Mouse (Mus musculus): ENCODE results near the gene Smg6. TPM values are rescaled to one million over a fixed set of nuclear protein-coding genes. Genes with fewer than 3 reads are reported as not detected.

Gene Smg6
- polyA plus RNA-seq, 1 experiment from 2014 or later: 14.0 TPM

GRCm38 (mm10) chr11:75013764-75014695 lies 88.4 kb downstream of the Smg6 start:
- Histone ChIP-seq H3K27me3 (ENCODE audit: insufficient read depth, poor library complexity, severe bottlenecking) (no peaks in the 10 kb centered on the region), H3K9me3 (no peaks in the 10 kb centered on the region), H3K27ac (peak overlapping the region; percentile 86), H3K36me3 (0 out of 2 replicates have a peak, but pooled peaks cover 3% of the 10 kb centered on the region), H3K4me3 (no peak overlapping the region), H3K4me1 (peaks cover 49% of the 10 kb centered on the region)
- 79% methylated on average over 12 of the region's 12 CpGs for WGBS
- DNase-seq (ENCODE audit: low spot score): no peak

- no peak for DNase-seq (ENCODE audit: low spot score)
- Histone ChIP-seq H3K4me3 (no peak overlapping the region), H3K4me1 (peaks cover 49% of the 10 kb centered on the region), H3K27ac (peak overlapping the region; percentile 86), H3K9me3 (no peaks in the 10 kb centered on the region), H3K36me3 (no peaks in the 10 kb centered on the region), H3K27me3 (ENCODE audit: insufficient read depth, poor library complexity, severe bottlenecking) (no peaks in the 10 kb centered on the region)
- 81% methylated on average over 4 of the region's 4 CpGs for WGBS
These were observed 89.2 kb downstream of the Smg6 start for GRCm38 (mm10) chr11:75014816-75015215.

- 59% methylated on average over 7 of the region's 7 CpGs for WGBS
- H3K27ac ChIP-seq: peak overlapping the region; percentile 86; the same call in 1 of the 2 replicates
These were observed 89.8 kb downstream of the Smg6 start for GRCm38 (mm10) chr11:75015453-75015871.

DNA sequence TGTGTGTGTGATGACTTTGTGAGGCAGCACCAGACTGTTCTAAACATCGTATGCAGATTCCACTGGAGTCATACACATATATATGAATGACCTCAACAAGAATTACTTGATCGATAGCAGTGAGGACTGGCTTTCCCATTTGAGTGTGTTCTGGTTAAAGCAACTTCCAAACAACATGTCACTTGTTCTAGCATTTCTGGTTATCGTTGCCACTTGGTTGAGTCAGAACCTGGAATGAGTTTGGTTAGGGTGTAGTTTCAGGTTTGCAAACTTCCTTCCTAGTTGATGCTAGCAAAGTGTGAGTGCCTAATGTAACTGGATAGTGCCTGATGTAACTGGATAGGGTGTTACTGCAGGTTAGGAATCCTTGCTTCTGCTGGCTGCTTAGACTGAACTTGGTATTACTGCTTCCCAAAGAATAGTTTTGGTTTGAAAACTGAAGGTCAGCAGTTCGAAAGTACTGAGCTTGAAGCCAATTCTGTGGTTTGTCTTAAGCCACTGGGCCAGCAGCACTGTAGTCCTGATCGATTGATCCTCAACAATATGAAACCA lies 90.8 kb downstream of the Smg6 start:
- Histone ChIP-seq H3K36me3 (no peaks in the 10 kb centered on the region), H3K27me3 (ENCODE audit: insufficient read depth, poor library complexity, severe bottlenecking) (no peaks in the 10 kb centered on the region), H3K4me1 (peaks cover 52% of the 10 kb centered on the region), H3K9me3 (no peaks in the 10 kb centered on the region), H3K27ac (0 out of 2 replicates have a peak overlapping the region, but pooled peaks have one; percentile 86), H3K4me3 (no peak overlapping the region)
- no peak for DNase-seq (ENCODE audit: low spot score)
- 87% methylated on average over 5 of the region's 5 CpGs for WGBS

More at GRCm38 (mm10) chr11:75015453-75015871, 89.8 kb downstream of the Smg6 start:
- no peak for DNase-seq (ENCODE audit: low spot score)
- no peaks in the 10 kb centered on the region for H3K27me3 ChIP-seq (ENCODE audit: insufficient read depth, poor library complexity, severe bottlenecking)
- no peak overlapping the region for H3K4me3 ChIP-seq
- no peaks in the 10 kb centered on the region for H3K9me3 ChIP-seq
- no peaks in the 10 kb centered on the region for H3K36me3 ChIP-seq
- H3K4me1 ChIP-seq: peaks cover 49% of the 10 kb centered on the region

DNA sequence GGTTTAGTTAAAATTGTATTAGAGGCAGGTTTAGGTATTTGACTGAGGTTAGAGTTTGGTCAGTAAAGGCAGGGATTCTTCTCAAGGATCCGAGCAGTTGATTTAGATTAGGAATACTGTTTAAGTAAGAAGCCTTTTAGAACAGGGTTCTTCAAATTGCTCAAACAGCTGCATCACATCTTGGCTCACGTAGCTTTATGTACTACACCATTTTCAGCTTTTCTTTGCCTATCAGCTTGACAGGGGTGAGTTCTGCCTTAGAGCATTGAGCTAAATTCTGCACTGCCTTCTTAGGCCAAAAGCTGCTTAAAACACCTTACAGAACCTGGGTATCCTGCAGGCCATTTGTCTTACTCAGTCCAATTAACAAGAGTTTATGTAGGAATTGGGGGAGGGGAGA lies 92.2 kb downstream of the Smg6 start:
- 83% methylated on average over 2 of the region's 2 CpGs for WGBS
- no peak overlapping the region for H3K4me3 ChIP-seq
- DNase-seq (ENCODE audit: low spot score): no peak
- H3K9me3 ChIP-seq: no peaks in the 10 kb centered on the region
- peaks cover 45% of the 10 kb centered on the region for H3K4me1 ChIP-seq
- H3K27me3 ChIP-seq (ENCODE audit: insufficient read depth, poor library complexity, severe bottlenecking): no peaks in the 10 kb centered on the region
- no peak overlapping the region for H3K27ac ChIP-seq
- H3K36me3 ChIP-seq: no peaks in the 10 kb centered on the region

GRCm38 (mm10) chr11:75026977-75027376 lies 101.4 kb downstream of the Smg6 start:
- no peak for DNase-seq (ENCODE audit: low spot score)
- H3K9me3 ChIP-seq: no peaks in the 10 kb centered on the region
- 69% methylated on average over 3 of the region's 3 CpGs for WGBS
- H3K36me3 ChIP-seq: no peaks in the 10 kb centered on the region
- H3K27ac ChIP-seq: no peak overlapping the region
- H3K27me3 ChIP-seq (ENCODE audit: insufficient read depth, poor library complexity, severe bottlenecking): no peaks in the 10 kb centered on the region
- no peak overlapping the region for H3K4me3 ChIP-seq
- no peaks in the 10 kb centered on the region for H3K4me1 ChIP-seq

GRCm38 (mm10) chr11:75027616-75028015 lies 102.0 kb downstream of the Smg6 start:
- Histone ChIP-seq H3K27me3 (ENCODE audit: insufficient read depth, poor library complexity, severe bottlenecking) (no peaks in the 10 kb centered on the region), H3K36me3 (no peaks in the 10 kb centered on the region), H3K27ac (no peak overlapping the region), H3K4me3 (no peak overlapping the region), H3K9me3 (no peaks in the 10 kb centered on the region), H3K4me1 (no peaks in the 10 kb centered on the region)
- WGBS: 71% methylated on average over 2 of the region's 2 CpGs
- no peak for DNase-seq (ENCODE audit: low spot score)

DNA sequence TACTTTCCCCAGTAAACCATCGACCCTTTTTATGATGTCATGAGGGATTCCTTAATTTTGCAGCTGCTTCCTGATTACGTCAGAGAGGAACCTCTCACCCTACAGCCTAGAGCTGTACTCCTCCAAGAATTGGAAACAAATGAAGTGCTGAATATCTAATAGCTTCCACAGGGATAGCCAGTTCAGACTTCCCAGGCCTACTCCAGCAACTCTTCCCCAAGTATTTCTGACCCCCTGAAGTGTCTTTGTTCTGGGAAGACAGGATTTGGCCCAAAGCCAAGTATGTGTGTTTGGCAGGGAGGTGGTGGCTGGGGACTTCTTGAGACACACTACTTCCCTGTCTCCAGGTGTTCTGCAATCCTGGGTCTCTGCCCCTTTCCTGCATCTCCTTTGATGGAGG lies 105.6 kb downstream of the Smg6 start:
- no peak for DNase-seq (ENCODE audit: low spot score)
- Histone ChIP-seq H3K27me3 (ENCODE audit: insufficient read depth, poor library complexity, severe bottlenecking) (no peaks in the 10 kb centered on the region), H3K4me1 (peaks cover 12% of the 10 kb centered on the region), H3K9me3 (no peaks in the 10 kb centered on the region), H3K36me3 (no peaks in the 10 kb centered on the region), H3K4me3 (no peak overlapping the region), H3K27ac (no peak overlapping the region)
- 73% methylated on average over 2 of the region's 2 CpGs for WGBS

DNA sequence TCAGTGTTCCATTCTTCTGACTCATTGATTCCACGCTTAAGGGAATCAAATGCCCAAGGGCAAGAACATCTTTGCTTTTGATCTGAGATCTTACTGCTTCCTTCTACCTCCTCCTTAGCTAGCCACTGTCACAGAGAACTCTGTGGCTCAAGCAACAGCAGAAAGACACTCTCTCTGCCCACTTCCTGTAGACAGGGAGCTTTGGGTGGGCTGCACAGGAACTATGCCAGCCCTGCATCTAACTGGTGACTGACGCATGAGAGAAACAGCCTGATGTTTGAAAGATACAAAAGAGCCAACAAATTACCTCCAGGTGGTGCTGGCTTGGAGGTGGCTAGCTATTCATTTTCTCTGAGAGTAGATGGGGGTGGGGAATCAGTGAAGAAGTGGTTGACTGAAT lies 107.3 kb downstream of the Smg6 start:
- Histone ChIP-seq H3K27me3 (ENCODE audit: insufficient read depth, poor library complexity, severe bottlenecking) (no peaks in the 10 kb centered on the region), H3K27ac (0 out of 2 replicates have a peak overlapping the region, but pooled peaks have one; percentile 36), H3K4me3 (no peak overlapping the region), H3K36me3 (no peaks in the 10 kb centered on the region), H3K9me3 (no peaks in the 10 kb centered on the region), H3K4me1 (peaks cover 12% of the 10 kb centered on the region)
- 90% methylated on average over 2 of the region's 2 CpGs for WGBS
- no peak for DNase-seq (ENCODE audit: low spot score)

DNA sequence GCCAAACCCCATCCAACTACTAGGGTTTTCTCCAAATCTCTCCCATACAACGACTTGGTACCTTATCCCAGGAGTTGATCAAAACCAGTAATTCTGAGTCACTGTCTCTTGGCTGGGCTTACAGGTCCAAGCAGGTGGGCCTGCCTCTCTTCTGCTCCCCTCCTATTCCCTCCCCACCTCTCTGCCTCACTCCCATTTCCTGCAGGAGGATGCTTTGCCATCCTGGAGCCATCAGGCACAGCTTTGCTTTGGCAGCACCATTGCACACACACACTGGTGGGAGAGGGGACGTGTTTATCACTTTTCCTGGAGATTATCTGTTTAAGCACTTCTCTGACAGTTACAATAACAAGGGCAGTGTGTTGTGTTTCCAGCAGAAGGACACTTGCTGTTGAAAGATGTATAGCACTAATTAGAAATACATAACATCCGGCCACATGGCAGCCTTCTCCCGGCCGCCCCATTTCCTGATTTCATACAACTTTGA lies 108.0 kb downstream of the Smg6 start:
- no peak for DNase-seq (ENCODE audit: low spot score)
- WGBS: 62% methylated on average over 5 of the region's 5 CpGs
- no peaks in the 10 kb centered on the region for H3K27me3 ChIP-seq (ENCODE audit: insufficient read depth, poor library complexity, severe bottlenecking)
- H3K4me3 ChIP-seq: no peak overlapping the region
- peaks cover 3% of the 10 kb centered on the region for H3K36me3 ChIP-seq
- no peak overlapping the region for H3K27ac ChIP-seq
- H3K9me3 ChIP-seq: no peaks in the 10 kb centered on the region
- H3K4me1 ChIP-seq: peaks cover 12% of the 10 kb centered on the region

- H3K4me3 ChIP-seq: no peak overlapping the region
- no peaks in the 10 kb centered on the region for H3K9me3 ChIP-seq
- peaks cover 12% of the 10 kb centered on the region for H3K4me1 ChIP-seq
- 83% methylated on average over 3 of the region's 3 CpGs for WGBS
- H3K36me3 ChIP-seq: peaks cover 5% of the 10 kb centered on the region
- DNase-seq (ENCODE audit: low spot score): no peak
- no peaks in the 10 kb centered on the region for H3K27me3 ChIP-seq (ENCODE audit: insufficient read depth, poor library complexity, severe bottlenecking)
- H3K27ac ChIP-seq: no peak overlapping the region
These were observed 108.5 kb downstream of the Smg6 start for GRCm38 (mm10) chr11:75034104-75034503.

DNA sequence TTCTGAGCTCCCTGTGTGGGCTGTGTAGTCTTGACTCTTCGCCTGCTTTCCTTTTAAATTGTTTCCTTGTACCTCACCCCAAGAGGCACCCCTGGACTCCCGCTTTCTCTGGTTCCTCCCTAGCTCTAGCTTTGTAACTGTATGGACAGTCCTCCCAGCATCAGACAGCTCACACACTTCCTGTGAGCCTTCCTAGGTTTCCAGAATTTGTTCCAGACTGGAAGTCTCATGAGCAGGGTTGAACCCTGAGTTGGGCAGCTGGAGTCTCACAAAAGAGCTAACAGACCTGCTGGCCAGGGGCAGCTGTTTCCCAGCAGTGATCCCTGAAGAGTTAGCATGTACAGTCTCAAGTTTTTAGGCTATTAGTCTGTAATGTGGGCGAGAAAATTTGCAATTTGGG lies 118.7 kb downstream of the Smg6 start:
- H3K36me3 ChIP-seq: peaks cover 30% of the 10 kb centered on the region
- DNase-seq (ENCODE audit: low spot score): no peak
- WGBS: 80% methylated on average over 3 of the region's 3 CpGs

GRCm38 (mm10) chr11:75045822-75046221 lies 120.2 kb downstream of the Smg6 start:
- peaks cover 38% of the 10 kb centered on the region for H3K4me1 ChIP-seq
- H3K36me3 ChIP-seq: peaks cover 25% of the 10 kb centered on the region
- H3K27ac ChIP-seq: no peak overlapping the region

More for the DNA sequence above, 118.7 kb downstream of the Smg6 start:
- H3K27ac ChIP-seq: peak overlapping the region; percentile 47; the same call in 1 of the 2 replicates
- H3K4me1 ChIP-seq: peaks cover 26% of the 10 kb centered on the region
- no peaks in the 10 kb centered on the region for H3K27me3 ChIP-seq (ENCODE audit: insufficient read depth, poor library complexity, severe bottlenecking)
- no peak overlapping the region for H3K4me3 ChIP-seq
- H3K9me3 ChIP-seq: no peaks in the 10 kb centered on the region

More at GRCm38 (mm10) chr11:75045822-75046221, 120.2 kb downstream of the Smg6 start:
- H3K9me3 ChIP-seq: no peaks in the 10 kb centered on the region
- H3K4me3 ChIP-seq: no peak overlapping the region
- DNase-seq (ENCODE audit: low spot score): no peak
- 88% methylated on average over 4 of the region's 4 CpGs for WGBS
- no peaks in the 10 kb centered on the region for H3K27me3 ChIP-seq (ENCODE audit: insufficient read depth, poor library complexity, severe bottlenecking)
